Mouse (Mus musculus) forebrain, embryonic 14.5 days (tissue): ENCODE data around the gene Creb3l2. TPM values are rescaled to one million over a fixed set of nuclear protein-coding genes. Genes with fewer than 3 reads are reported as not detected.

Source experiments
- ATAC-seq: fragments of 200-750 bp; cut with Nextera tagmentation; 2 replicates; pipeline ENCODE4 v1.8.0; 2017; ENCODE audit warnings: mild to moderate bottlenecking, moderate library complexity
- DNase-seq: peaks from one replicate; pipeline ENCODE4 v3.0.0-alpha.2; 2015; ENCODE audit warnings: low spot score
- H3K27ac ChIP-seq: fragments of 300-500 bp; sonication (generic); 2 replicates; pipeline ENCODE4 v1.5.1; 2014; ENCODE audit warnings: low read depth, mild to moderate bottlenecking, control low read depth, low read length, moderate library complexity
- H3K27me3 ChIP-seq: fragments of 300-500 bp; sonication (generic); replicated peaks from 2 replicates; pipeline ENCODE4 v1.6.1; 2014; ENCODE audit warnings: low read length, control low read depth, mixed read lengths; ENCODE audit not compliant: control insufficient read depth, insufficient read depth
- H3K36me3 ChIP-seq: fragments of 300-500 bp; sonication (generic); 2 replicates; pipeline ENCODE4 v1.6.1; 2014; ENCODE audit warnings: low read length, control low read depth; ENCODE audit not compliant: control insufficient read depth, insufficient read depth
- H3K4me1 ChIP-seq: fragments of 300-500 bp; sonication (generic); 2 replicates; pipeline ENCODE4 v1.6.1; 2014; ENCODE audit warnings: antibody characterized with exemption, low read length, control low read depth; ENCODE audit not compliant: control insufficient read depth, insufficient read depth
- H3K4me2 ChIP-seq: fragments of 300-500 bp; sonication (generic); 2 replicates; pipeline ENCODE4 v1.6.1; 2014; ENCODE audit warnings: mild to moderate bottlenecking, control low read depth, low read length
- H3K4me3 ChIP-seq: fragments of 300-500 bp; sonication (generic); 2 replicates; pipeline ENCODE4 v1.5.1; 2014; ENCODE audit warnings: low read depth, low read length, control low read depth
- H3K9ac ChIP-seq: fragments of 300-500 bp; sonication (generic); 2 replicates; pipeline ENCODE4 v1.6.1; 2014; ENCODE audit warnings: mild to moderate bottlenecking, low read length, control low read depth, moderate library complexity
- H3K9me3 ChIP-seq: fragments of 300-500 bp; sonication (generic); replicated peaks from 2 replicates; pipeline ENCODE4 v1.6.1; 2016; ENCODE audit warnings: low read length, control low read depth, mixed read lengths; ENCODE audit not compliant: control insufficient read depth
- WGBS: fragments of 180-500 bp; shearing (Covaris S2); extraction: QIAGEN DNeasy Blood & Tissue Kit; methylation state at CpG from one replicate; pipeline ENCODE4 v1.1.7; 2014; 5-methylcytosine and 5-hydroxymethylcytosine counted together
- polyA plus RNA-seq: library from polyadenylated mRNA; unstranded; fragments of >200 nt; fragmentation: Nextera tagmentation; extraction: Ambion mirVana; gene quantifications from 2 replicates; pipeline ENCODE4 v1.2.1, GENCODE M21; 2014

Creb3l2 gene
- polyA plus RNA-seq, 1 experiment from 2014 or later: 2.4 TPM

- ATAC-seq: no peak
- H3K27me3 ChIP-seq: no peaks in the 10 kb centered on the region
- 94% methylated on average over 4 of the region's 4 CpGs for WGBS
- no peak overlapping the region for H3K27ac ChIP-seq
- H3K4me3 ChIP-seq: no peak overlapping the region
- H3K4me1 ChIP-seq: no peaks in the 10 kb centered on the region
- no peak for DNase-seq
- H3K9me3 ChIP-seq: no peaks in the 10 kb centered on the region
- H3K9ac ChIP-seq: no peak overlapping the region
- H3K4me2 ChIP-seq: no peak overlapping the region
- no peaks in the 10 kb centered on the region for H3K36me3 ChIP-seq
These were observed 44.7 kb downstream of the Creb3l2 start for GRCm38 (mm10) chr6:37397254-37397653.

- ATAC-seq (no peak), DNase-seq (no peak)
- H3K27ac ChIP-seq: no peak overlapping the region
- H3K27me3 ChIP-seq: no peaks in the 10 kb centered on the region
- no peak overlapping the region for H3K4me3 ChIP-seq
- H3K4me2 ChIP-seq: no peak overlapping the region
- no peaks in the 10 kb centered on the region for H3K36me3 ChIP-seq
- no peak overlapping the region for H3K9ac ChIP-seq
- 91% methylated on average over 4 of the region's 4 CpGs for WGBS
- no peaks in the 10 kb centered on the region for H3K9me3 ChIP-seq
- H3K4me1 ChIP-seq: no peaks in the 10 kb centered on the region
These were observed 45.8 kb downstream of the Creb3l2 start for GRCm38 (mm10) chr6:37396127-37396526.

DNA sequence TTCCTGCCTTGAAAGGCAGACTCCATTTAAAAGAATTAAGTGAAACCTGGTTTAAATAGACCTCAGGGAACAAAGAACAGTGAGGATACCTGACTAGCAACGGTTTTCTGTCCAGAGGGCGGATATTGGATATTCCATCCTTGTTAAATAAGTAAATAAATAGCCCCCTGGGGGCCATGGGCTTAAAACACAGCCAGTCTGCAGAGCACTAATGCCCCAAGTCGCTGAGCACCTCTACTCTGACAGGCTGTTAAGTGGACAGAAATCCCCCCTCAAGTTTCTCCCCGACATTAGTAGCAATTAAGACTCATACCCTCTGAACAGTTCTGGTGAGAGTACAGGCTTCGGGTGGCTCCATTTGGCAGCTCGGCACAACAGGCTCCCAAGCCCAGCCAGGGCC is 48.7 kb downstream of the Creb3l2 start:
- H3K4me3 ChIP-seq: no peak overlapping the region
- WGBS: 51% methylated on average over 6 of the region's 6 CpGs
- H3K9ac ChIP-seq: no peak overlapping the region
- no peaks in the 10 kb centered on the region for H3K4me1 ChIP-seq
- DNase-seq (no peak), ATAC-seq (no peak)
- H3K36me3 ChIP-seq: no peaks in the 10 kb centered on the region
- no peaks in the 10 kb centered on the region for H3K27me3 ChIP-seq
- no peak overlapping the region for H3K27ac ChIP-seq
- no peak overlapping the region for H3K4me2 ChIP-seq
- H3K9me3 ChIP-seq: no peaks in the 10 kb centered on the region

DNA sequence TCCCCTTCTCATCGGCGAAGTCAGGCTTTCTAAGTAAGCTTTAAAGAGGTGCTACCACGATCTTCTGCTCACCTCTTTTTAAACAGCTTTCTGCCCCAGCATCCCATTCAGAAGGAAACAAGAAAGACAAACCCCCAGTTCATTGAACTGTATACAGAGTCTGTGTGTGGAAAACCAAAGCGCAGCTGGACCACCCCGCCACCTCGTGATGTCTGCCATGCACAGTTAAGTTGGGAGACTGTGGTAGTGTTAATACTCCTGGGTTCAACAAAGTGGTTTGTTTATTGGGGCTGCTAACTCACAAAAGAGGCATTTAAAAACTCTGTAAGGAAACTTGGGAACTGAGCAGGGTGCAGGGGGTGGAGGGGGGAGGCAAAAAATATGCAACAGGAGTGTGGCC is 49.7 kb downstream of the Creb3l2 start:
- no peak overlapping the region for H3K4me3 ChIP-seq
- H3K4me2 ChIP-seq: no peak overlapping the region
- H3K27me3 ChIP-seq: no peaks in the 10 kb centered on the region
- 59% methylated on average over 6 of the region's 6 CpGs for WGBS
- H3K4me1 ChIP-seq: no peaks in the 10 kb centered on the region
- ATAC-seq (no peak), DNase-seq (no peak)
- H3K9me3 ChIP-seq: no peaks in the 10 kb centered on the region
- H3K9ac ChIP-seq: no peak overlapping the region
- H3K36me3 ChIP-seq: no peaks in the 10 kb centered on the region
- H3K27ac ChIP-seq: no peak overlapping the region

DNA sequence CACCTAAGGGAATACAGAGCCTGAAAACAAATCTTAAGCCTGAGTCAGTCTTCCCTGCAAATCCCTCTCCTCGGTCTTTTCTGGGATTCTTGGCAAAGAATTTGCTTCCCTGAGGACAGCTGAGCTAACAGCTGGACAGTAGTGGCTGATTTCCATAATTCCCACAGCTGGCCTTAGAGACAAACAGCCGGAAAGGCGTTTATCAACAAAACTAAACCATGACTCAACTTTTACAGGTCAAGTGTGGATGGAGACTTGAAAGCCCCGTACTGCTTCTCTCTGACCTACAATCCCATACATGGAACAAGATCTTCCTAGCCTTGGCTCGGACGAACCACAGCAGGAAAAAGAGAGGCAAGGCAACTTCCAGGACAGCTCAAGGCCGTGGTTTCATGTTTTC is 50.6 kb downstream of the Creb3l2 start:
- H3K9ac ChIP-seq: no peak overlapping the region
- DNase-seq (no peak), ATAC-seq (no peak)
- H3K36me3 ChIP-seq: no peaks in the 10 kb centered on the region
- H3K27me3 ChIP-seq: no peaks in the 10 kb centered on the region
- no peaks in the 10 kb centered on the region for H3K9me3 ChIP-seq
- WGBS: 92% methylated on average over 7 of the region's 7 CpGs
- no peak overlapping the region for H3K4me2 ChIP-seq
- no peaks in the 10 kb centered on the region for H3K4me1 ChIP-seq
- H3K4me3 ChIP-seq: no peak overlapping the region
- H3K27ac ChIP-seq: no peak overlapping the region

- H3K27me3 ChIP-seq: no peaks in the 10 kb centered on the region
- no peak overlapping the region for H3K4me2 ChIP-seq
- DNase-seq (no peak), ATAC-seq (no peak)
- no peak overlapping the region for H3K9ac ChIP-seq
- no peaks in the 10 kb centered on the region for H3K4me1 ChIP-seq
- whole genome bisulfite sequencing: 74% methylated on average over 8 of the region's 8 CpGs
- no peak overlapping the region for H3K4me3 ChIP-seq
- no peak overlapping the region for H3K27ac ChIP-seq
- no peaks in the 10 kb centered on the region for H3K9me3 ChIP-seq
- no peaks in the 10 kb centered on the region for H3K36me3 ChIP-seq
These were observed 53.0 kb downstream of the Creb3l2 start for GRCm38 (mm10) chr6:37388960-37389359.

GRCm38 (mm10) chr6:37388501-37388900 is 53.4 kb downstream of the Creb3l2 start:
- H3K4me3 ChIP-seq: no peak overlapping the region
- H3K4me1 ChIP-seq: no peaks in the 10 kb centered on the region
- DNase-seq (no peak), ATAC-seq (no peak)
- no peak overlapping the region for H3K27ac ChIP-seq
- no peak overlapping the region for H3K4me2 ChIP-seq
- H3K9me3 ChIP-seq: no peaks in the 10 kb centered on the region
- no peaks in the 10 kb centered on the region for H3K27me3 ChIP-seq
- H3K9ac ChIP-seq: no peak overlapping the region
- 88% methylated on average over 6 of the region's 6 CpGs for WGBS
- no peaks in the 10 kb centered on the region for H3K36me3 ChIP-seq

DNA sequence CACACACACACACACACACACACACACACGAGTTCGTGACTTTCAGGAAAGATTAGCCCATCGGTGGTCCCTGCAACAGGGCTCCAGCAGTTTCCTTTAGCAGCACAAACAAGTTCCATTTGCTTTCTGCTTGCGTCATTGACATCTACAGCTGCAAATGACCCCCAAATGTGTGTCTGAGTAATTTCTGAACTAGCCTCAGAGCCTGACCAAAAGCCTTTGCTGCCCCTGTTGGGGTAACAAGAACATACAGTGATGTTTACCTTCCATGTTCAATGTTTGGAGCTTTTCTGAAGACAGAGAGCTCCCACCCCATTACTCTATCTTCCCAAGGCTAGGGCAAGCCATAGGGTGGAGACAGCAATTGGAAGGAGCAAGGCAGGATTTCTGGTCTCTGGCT is 54.7 kb downstream of the Creb3l2 start:
- H3K4me1 ChIP-seq: no peaks in the 10 kb centered on the region
- H3K27ac ChIP-seq: no peak overlapping the region
- H3K36me3 ChIP-seq: no peaks in the 10 kb centered on the region
- 93% methylated on average over 4 of the region's 4 CpGs for WGBS
- no peaks in the 10 kb centered on the region for H3K27me3 ChIP-seq
- H3K9me3 ChIP-seq: no peaks in the 10 kb centered on the region
- H3K4me3 ChIP-seq: no peak overlapping the region
- no peak overlapping the region for H3K9ac ChIP-seq
- no peak overlapping the region for H3K4me2 ChIP-seq
- ATAC-seq (no peak), DNase-seq (no peak)

- no peak overlapping the region for H3K4me2 ChIP-seq
- no peaks in the 10 kb centered on the region for H3K4me1 ChIP-seq
- DNase-seq (no peak), ATAC-seq (no peak)
- H3K27ac ChIP-seq: no peak overlapping the region
- H3K9me3 ChIP-seq: no peaks in the 10 kb centered on the region
- no peaks in the 10 kb centered on the region for H3K27me3 ChIP-seq
- H3K36me3 ChIP-seq: no peaks in the 10 kb centered on the region
- WGBS: 82% methylated on average over 2 of the region's 2 CpGs
- H3K4me3 ChIP-seq: no peak overlapping the region
- no peak overlapping the region for H3K9ac ChIP-seq
These were observed 56.2 kb downstream of the Creb3l2 start for GRCm38 (mm10) chr6:37385602-37386285.
